Mouse (Mus musculus): ENCODE results near the gene Spats2l. TPM values are rescaled to one million over a fixed set of nuclear protein-coding genes. Genes with fewer than 3 reads are reported as not detected.

Spats2l gene
- polyA plus RNA-seq, 1 experiment, result not detected

- Histone ChIP-seq H3K4me3 (ENCODE audit: insufficient read depth, low read length) (no peak overlapping the region), H3K27ac (ENCODE audit: insufficient read depth, low read depth, low read length) (no peak overlapping the region), H3K4me1 (ENCODE audit: control insufficient read depth, insufficient read depth, low read length) (no peaks in the 10 kb centered on the region)
- no peak for TF ChIP-seq POLR2A (IDR thresholded peaks at IDR 0.05; ENCODE audit: borderline replicate concordance, low read depth, low read length)
- no peak for TF ChIP-seq CTCF (IDR thresholded peaks at IDR 0.05; ENCODE audit: low read depth, low read length)
Measured at GRCm38 (mm10) chr1:57817103-57817502, 43.1 kb downstream of the Spats2l start.

- TF ChIP-seq POLR2A (IDR thresholded peaks at IDR 0.05; ENCODE audit: borderline replicate concordance, low read depth, low read length) (no peak), CTCF (IDR thresholded peaks at IDR 0.05; ENCODE audit: low read depth, low read length) (no peak)
- Histone ChIP-seq H3K27ac (ENCODE audit: insufficient read depth, low read depth, low read length) (no peak overlapping the region), H3K4me1 (ENCODE audit: control insufficient read depth, insufficient read depth, low read length) (no peaks in the 10 kb centered on the region), H3K4me3 (ENCODE audit: insufficient read depth, low read length) (no peak overlapping the region)
Measured at GRCm38 (mm10) chr1:57820428-57820997, 46.6 kb downstream of the Spats2l start.

GRCm38 (mm10) chr1:57824966-57825759 lies 51.2 kb downstream of the Spats2l start:
- Histone ChIP-seq H3K4me3 (ENCODE audit: insufficient read depth, low read length) (no peak overlapping the region), H3K27ac (ENCODE audit: insufficient read depth, low read depth, low read length) (no peak overlapping the region), H3K4me1 (ENCODE audit: control insufficient read depth, insufficient read depth, low read length) (no peaks in the 10 kb centered on the region)
- TF ChIP-seq POLR2A (IDR thresholded peaks at IDR 0.05; ENCODE audit: borderline replicate concordance, low read depth, low read length) (no peak), CTCF (IDR thresholded peaks at IDR 0.05; ENCODE audit: low read depth, low read length) (no peak)

DNA sequence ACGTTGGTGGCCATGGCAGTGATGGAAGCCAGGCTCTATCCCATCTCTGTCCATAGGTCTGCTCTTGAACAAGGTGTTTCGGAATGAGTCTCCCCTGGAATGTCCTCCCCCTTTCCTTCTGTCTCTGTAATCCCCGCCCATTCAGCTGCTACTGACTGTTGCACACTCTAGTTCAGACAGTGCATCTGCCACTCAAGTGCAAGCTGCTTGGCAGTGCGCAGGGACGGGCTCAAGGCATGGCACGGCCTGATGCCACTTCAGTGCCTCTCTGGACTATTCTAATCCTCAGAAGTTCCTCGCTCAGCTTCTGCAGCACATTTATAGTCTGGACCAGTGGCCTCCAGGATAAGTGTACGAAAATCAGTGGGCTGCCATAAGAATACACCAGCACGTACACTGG lies 52.3 kb downstream of the Spats2l start:
- Histone ChIP-seq H3K4me3 (ENCODE audit: insufficient read depth, low read length) (no peak overlapping the region), H3K4me1 (ENCODE audit: control insufficient read depth, insufficient read depth, low read length) (no peaks in the 10 kb centered on the region), H3K27ac (ENCODE audit: insufficient read depth, low read depth, low read length) (no peak overlapping the region)
- no peak for TF ChIP-seq CTCF (IDR thresholded peaks at IDR 0.05; ENCODE audit: low read depth, low read length)
- TF ChIP-seq POLR2A (IDR thresholded peaks at IDR 0.05; ENCODE audit: borderline replicate concordance, low read depth, low read length), result no peak

GRCm38 (mm10) chr1:57833145-57833544 lies 59.2 kb downstream of the Spats2l start:
- H3K4me1 ChIP-seq (ENCODE audit: control insufficient read depth, insufficient read depth, low read length), result peaks cover 14% of the 10 kb centered on the region
- no peak overlapping the region for H3K4me3 ChIP-seq (ENCODE audit: insufficient read depth, low read length)
- TF ChIP-seq POLR2A (IDR thresholded peaks at IDR 0.05; ENCODE audit: borderline replicate concordance, low read depth, low read length), result no peak
- no peak for TF ChIP-seq CTCF (IDR thresholded peaks at IDR 0.05; ENCODE audit: low read depth, low read length)
- no peak overlapping the region for H3K27ac ChIP-seq (ENCODE audit: insufficient read depth, low read depth, low read length)

DNA sequence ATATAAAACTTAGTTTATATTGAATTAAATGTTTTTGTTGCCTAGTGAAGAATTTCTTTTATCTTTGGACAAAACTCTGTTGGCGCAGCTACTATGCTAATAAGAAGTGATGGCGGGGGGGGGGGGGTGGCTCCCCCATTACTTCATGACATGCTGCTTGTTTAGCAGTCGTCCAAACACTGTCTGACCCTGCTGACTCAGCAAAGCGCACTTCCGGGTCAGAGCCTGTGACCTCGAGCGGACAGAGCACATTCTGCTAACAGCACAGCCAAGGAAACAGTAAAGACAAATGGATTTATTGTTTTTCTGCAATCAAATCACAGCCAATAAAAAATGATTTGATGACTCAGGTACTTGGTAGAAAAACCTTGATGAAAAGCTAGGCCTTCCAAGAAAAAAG lies 61.2 kb downstream of the Spats2l start:
- Histone ChIP-seq H3K27ac (ENCODE audit: insufficient read depth, low read depth, low read length) (no peak overlapping the region), H3K4me1 (ENCODE audit: control insufficient read depth, insufficient read depth, low read length) (peaks cover 14% of the 10 kb centered on the region)
- TF ChIP-seq POLR2A (IDR thresholded peaks at IDR 0.05; ENCODE audit: borderline replicate concordance, low read depth, low read length) (no peak), CTCF (IDR thresholded peaks at IDR 0.05; ENCODE audit: low read depth, low read length) (no peak)

DNA sequence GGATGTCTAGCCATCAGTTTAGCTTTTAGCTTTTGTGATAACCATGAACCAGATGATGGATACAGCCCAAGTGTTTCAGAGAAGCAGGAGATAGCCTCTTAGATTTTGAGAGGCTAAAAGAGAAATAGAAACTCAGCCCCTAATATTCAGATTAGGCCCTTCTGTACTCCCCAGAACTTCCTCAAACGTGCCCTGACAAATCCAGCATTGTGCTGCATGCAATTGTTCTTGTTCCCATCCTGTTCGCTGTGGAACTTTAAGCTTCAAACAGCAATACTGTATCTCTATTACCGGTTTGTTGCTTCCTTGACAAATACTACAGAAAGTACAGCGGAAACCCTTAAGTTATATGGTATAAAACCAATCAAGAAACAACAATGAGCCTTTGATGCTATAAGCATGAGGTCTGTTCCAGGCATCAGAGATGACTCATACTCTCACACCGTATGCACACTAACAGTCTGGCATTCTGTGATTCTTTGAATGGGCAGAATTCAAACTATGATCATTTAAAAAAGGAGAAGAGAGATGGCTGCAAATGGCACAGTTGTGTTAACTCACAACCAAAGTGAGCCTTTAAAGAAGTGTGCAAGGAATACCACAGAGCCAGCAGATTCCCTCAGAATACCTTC lies 62.8 kb downstream of the Spats2l start:
- H3K4me1 ChIP-seq (ENCODE audit: control insufficient read depth, insufficient read depth, low read length), result peaks cover 14% of the 10 kb centered on the region
- TF ChIP-seq POLR2A (IDR thresholded peaks at IDR 0.05; ENCODE audit: borderline replicate concordance, low read depth, low read length) (no peak), CTCF (IDR thresholded peaks at IDR 0.05; ENCODE audit: low read depth, low read length) (no peak)
- H3K4me3 ChIP-seq (ENCODE audit: insufficient read depth, low read length), result no peak overlapping the region
- H3K27ac ChIP-seq (ENCODE audit: insufficient read depth, low read depth, low read length), result peak overlapping the region; percentile 33

More for the DNA sequence above, 61.2 kb downstream of the Spats2l start:
- no peak overlapping the region for H3K4me3 ChIP-seq (ENCODE audit: insufficient read depth, low read length)

- H3K4me1 ChIP-seq (ENCODE audit: control insufficient read depth, insufficient read depth, low read length), result peaks cover 14% of the 10 kb centered on the region
- no peak overlapping the region for H3K27ac ChIP-seq (ENCODE audit: insufficient read depth, low read depth, low read length)
- no peak overlapping the region for H3K4me3 ChIP-seq (ENCODE audit: insufficient read depth, low read length)
- TF ChIP-seq CTCF (IDR thresholded peaks at IDR 0.05; ENCODE audit: low read depth, low read length), result no peak
- TF ChIP-seq POLR2A (IDR thresholded peaks at IDR 0.05; ENCODE audit: borderline replicate concordance, low read depth, low read length), result no peak
Measured at GRCm38 (mm10) chr1:57839863-57840262, 65.9 kb downstream of the Spats2l start.

DNA sequence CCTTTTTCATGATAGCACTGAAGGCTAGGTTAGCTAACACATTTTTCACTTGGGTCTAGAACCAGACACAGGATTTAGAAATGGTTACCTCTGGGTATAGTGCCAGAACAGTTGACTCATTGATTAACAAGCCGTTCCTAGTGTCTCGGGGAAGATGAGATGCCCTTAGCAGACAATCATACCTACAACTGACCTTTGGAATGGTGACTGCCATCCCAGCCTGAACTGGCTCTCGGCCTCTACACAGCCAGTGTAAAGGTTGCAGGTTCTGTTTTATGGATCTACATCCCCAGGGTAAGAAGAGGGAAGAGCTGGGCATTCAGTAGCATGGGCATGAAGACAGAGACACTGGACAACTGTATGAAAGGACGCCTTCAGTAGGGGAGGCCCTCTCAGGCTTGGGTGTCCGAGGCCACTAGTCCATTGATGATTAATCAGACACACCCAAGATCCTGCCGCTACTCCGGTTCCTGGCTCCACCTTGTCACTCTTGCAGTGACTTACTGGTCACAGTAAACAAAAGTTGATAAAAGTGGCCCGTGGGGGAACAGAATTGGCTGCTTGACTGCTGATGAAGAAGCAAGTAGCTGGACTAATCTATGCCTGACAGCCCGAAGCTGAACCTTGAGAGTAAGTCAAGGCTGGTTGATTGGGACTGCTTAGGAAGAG lies 71.2 kb downstream of the Spats2l start:
- no peak overlapping the region for H3K4me3 ChIP-seq (ENCODE audit: insufficient read depth, low read length)
- H3K4me1 ChIP-seq (ENCODE audit: control insufficient read depth, insufficient read depth, low read length), result peaks cover 3% of the 10 kb centered on the region; the same call in 1 of the 2 replicates
- TF ChIP-seq POLR2A (IDR thresholded peaks at IDR 0.05; ENCODE audit: borderline replicate concordance, low read depth, low read length) (no peak), CTCF (IDR thresholded peaks at IDR 0.05; ENCODE audit: low read depth, low read length) (no peak)
- no peak overlapping the region for H3K27ac ChIP-seq (ENCODE audit: insufficient read depth, low read depth, low read length)
